Mouse (Mus musculus) midbrain, embryonic 16.5 days (tissue): ENCODE data around the gene Ntpcr. TPM values are rescaled to one million over a fixed set of nuclear protein-coding genes. Genes with fewer than 3 reads are reported as not detected.

Experiments
- ATAC-seq: fragments of 200-750 bp; cut with Nextera tagmentation; 2 replicates; pipeline ENCODE4 v1.8.0; 2017; ENCODE audit warnings: moderate TSS enrichment
- H3K27ac ChIP-seq: fragments of 300-500 bp; sonication (generic); 2 replicates; pipeline ENCODE4 v1.5.1; 2014; ENCODE audit warnings: mild to moderate bottlenecking, low read length, mixed read lengths
- H3K27me3 ChIP-seq: fragments of 300-500 bp; sonication (generic); 2 replicates; pipeline ENCODE4 v1.6.1; 2014; ENCODE audit warnings: low read depth, low read length, mixed read lengths; ENCODE audit not compliant: control insufficient read depth, insufficient read depth
- H3K36me3 ChIP-seq: fragments of 300-500 bp; sonication (generic); 2 replicates; pipeline ENCODE4 v1.6.1; 2014; ENCODE audit warnings: mild to moderate bottlenecking, low read length, moderate library complexity, mixed read lengths; ENCODE audit not compliant: control insufficient read depth, insufficient read depth
- H3K4me1 ChIP-seq: fragments of 300-500 bp; sonication (generic); 2 replicates; pipeline ENCODE4 v1.6.1; 2014; ENCODE audit warnings: mild to moderate bottlenecking, low read length, mixed read lengths; ENCODE audit not compliant: control insufficient read depth, insufficient read depth
- H3K4me2 ChIP-seq: fragments of 300-500 bp; sonication (generic); 2 replicates; pipeline ENCODE4 v1.6.1; 2014; ENCODE audit warnings: mild to moderate bottlenecking, low read length, mixed read lengths
- H3K4me3 ChIP-seq: fragments of 300-500 bp; sonication (generic); 2 replicates; pipeline ENCODE4 v1.5.1; 2014; ENCODE audit warnings: low read depth, mild to moderate bottlenecking, low read length, moderate library complexity, mixed read lengths
- H3K9ac ChIP-seq: fragments of 300-500 bp; sonication (generic); 2 replicates; pipeline ENCODE4 v1.6.1; 2014; ENCODE audit warnings: low read depth, low read length, mixed read lengths
- H3K9me3 ChIP-seq: fragments of 300-500 bp; sonication (generic); replicated peaks from 2 replicates; pipeline ENCODE4 v1.6.1; 2014; ENCODE audit warnings: mild to moderate bottlenecking, low read length, mixed read lengths; ENCODE audit not compliant: control insufficient read depth, poor library complexity, severe bottlenecking
- WGBS: fragments of 180-500 bp; shearing (Covaris S2); extraction: QIAGEN DNeasy Blood & Tissue Kit; methylation state at CpG from one replicate; pipeline ENCODE4 v1.1.7; 2014; 5-methylcytosine and 5-hydroxymethylcytosine counted together
- polyA plus RNA-seq: library from polyadenylated mRNA; unstranded; fragments of >200 nt; fragmentation: Nextera tagmentation; extraction: Ambion mirVana; gene quantifications from 2 replicates; pipeline ENCODE4 v1.2.1, GENCODE M21; 2015

Gene Ntpcr
- polyA plus RNA-seq, 1 experiment from 2014 or later = 32.8 TPM

GRCm38 (mm10) chr8:125777478-125778164 is 47.9 kb downstream of the Ntpcr start:
- 83% methylated on average over 12 of the region's 12 CpGs for WGBS
- Histone ChIP-seq H3K36me3 (no peaks in the 10 kb centered on the region), H3K9me3 (no peaks in the 10 kb centered on the region)

GRCm38 (mm10) chr8:125778919-125779318 is 49.2 kb downstream of the Ntpcr start:
- 94% methylated on average over 5 of the region's 5 CpGs for WGBS
- no peaks in the 10 kb centered on the region for H3K27me3 ChIP-seq
- H3K36me3 ChIP-seq = no peaks in the 10 kb centered on the region; the same call in 1 of the 2 replicates
- no peak overlapping the region for H3K27ac ChIP-seq
- no peaks in the 10 kb centered on the region for H3K4me1 ChIP-seq
- H3K4me3 ChIP-seq = no peak overlapping the region
- H3K9me3 ChIP-seq = no peaks in the 10 kb centered on the region
- no peak for ATAC-seq
- no peak overlapping the region for H3K4me2 ChIP-seq
- no peak overlapping the region for H3K9ac ChIP-seq

More at GRCm38 (mm10) chr8:125777478-125778164, 47.9 kb downstream of the Ntpcr start:
- no peak overlapping the region for H3K4me3 ChIP-seq
- no peaks in the 10 kb centered on the region for H3K4me1 ChIP-seq
- H3K9ac ChIP-seq = no peak overlapping the region
- ATAC-seq = no peak
- no peak overlapping the region for H3K4me2 ChIP-seq
- no peaks in the 10 kb centered on the region for H3K27me3 ChIP-seq
- no peak overlapping the region for H3K27ac ChIP-seq

DNA sequence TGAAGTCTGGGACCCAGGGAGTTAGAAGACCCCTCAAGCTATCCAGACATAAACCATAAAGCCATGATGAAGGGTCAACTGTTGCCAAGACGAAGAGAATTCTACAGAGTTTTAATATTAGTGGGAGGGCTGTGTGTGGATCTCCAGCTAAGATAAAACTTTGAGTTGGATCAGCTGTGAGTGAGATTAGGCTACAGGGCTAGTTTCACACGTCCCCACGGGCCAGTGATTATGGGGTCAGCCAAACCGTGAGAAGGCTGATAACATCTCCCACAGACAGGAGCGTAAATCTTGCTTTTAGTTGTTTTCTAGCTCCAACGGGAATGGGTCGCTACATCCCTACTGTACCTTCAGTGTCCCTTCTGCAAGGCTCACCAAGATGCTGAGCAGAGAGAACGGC is 49.9 kb downstream of the Ntpcr start:
- Histone ChIP-seq H3K4me2 (no peak overlapping the region), H3K4me3 (no peak overlapping the region), H3K4me1 (no peaks in the 10 kb centered on the region), H3K36me3 (no peaks in the 10 kb centered on the region; the same call in 1 of the 2 replicates), H3K27me3 (no peaks in the 10 kb centered on the region), H3K9ac (no peak overlapping the region), H3K27ac (no peak overlapping the region), H3K9me3 (no peaks in the 10 kb centered on the region)
- ATAC-seq = no peak
- 71% methylated on average over 8 of the region's 8 CpGs for WGBS

DNA sequence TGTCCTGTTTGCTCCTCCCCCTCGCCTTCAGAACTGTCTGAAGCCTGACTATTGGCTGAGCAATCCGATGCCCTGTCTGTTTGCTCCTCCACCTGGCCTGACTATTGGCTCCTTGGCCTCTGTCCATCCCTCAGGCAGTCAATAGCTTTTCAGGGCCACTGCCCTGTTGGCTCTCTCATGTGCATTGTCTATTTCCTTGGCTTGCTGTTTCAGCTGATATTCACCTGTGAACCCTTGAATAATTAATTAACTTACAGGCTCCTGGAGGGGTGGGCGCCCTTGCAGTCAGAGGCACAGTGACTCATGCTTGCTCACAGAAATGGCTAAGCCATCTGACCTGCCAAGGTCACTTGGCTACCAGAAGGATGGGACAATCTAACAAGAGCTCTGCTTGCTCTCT is 52.4 kb downstream of the Ntpcr start:
- Histone ChIP-seq H3K27ac (no peak overlapping the region), H3K4me1 (no peaks in the 10 kb centered on the region), H3K9me3 (no peaks in the 10 kb centered on the region), H3K27me3 (no peaks in the 10 kb centered on the region), H3K4me2 (no peak overlapping the region), H3K4me3 (no peak overlapping the region), H3K9ac (no peak overlapping the region), H3K36me3 (no peaks in the 10 kb centered on the region; the same call in 1 of the 2 replicates)
- ATAC-seq = no peak
- 68% methylated on average over 3 of the region's 3 CpGs for WGBS

DNA sequence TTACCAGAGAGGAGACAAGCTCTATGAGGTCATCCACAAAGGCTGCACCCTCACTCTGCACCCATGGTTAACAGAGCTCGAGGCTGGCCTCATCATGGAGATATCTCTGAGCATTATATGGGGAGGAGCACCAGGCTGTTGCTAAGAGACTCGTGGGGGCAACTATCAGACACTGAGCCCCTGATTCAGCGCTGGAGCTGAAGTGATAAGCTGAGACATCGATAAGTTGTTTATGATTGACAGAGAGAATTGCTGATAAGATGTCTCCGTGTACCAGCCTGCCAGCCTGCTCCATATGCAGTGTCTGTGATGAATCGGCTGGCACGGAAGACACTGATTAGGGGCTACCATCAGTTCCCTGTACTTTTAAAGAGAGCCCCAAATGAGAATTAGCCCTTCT is 57.1 kb downstream of the Ntpcr start:
- no peaks in the 10 kb centered on the region; the same call in 1 of the 2 replicates for H3K36me3 ChIP-seq
- H3K9ac ChIP-seq = no peak overlapping the region
- 69% methylated on average over 7 of the region's 7 CpGs for WGBS
- no peak overlapping the region for H3K4me3 ChIP-seq
- H3K9me3 ChIP-seq = no peaks in the 10 kb centered on the region
- H3K27ac ChIP-seq = no peak overlapping the region
- H3K4me1 ChIP-seq = no peaks in the 10 kb centered on the region
- peak; percentile 28; the same call in 1 of the 2 replicates for ATAC-seq
- no peaks in the 10 kb centered on the region for H3K27me3 ChIP-seq
- no peak overlapping the region for H3K4me2 ChIP-seq

DNA sequence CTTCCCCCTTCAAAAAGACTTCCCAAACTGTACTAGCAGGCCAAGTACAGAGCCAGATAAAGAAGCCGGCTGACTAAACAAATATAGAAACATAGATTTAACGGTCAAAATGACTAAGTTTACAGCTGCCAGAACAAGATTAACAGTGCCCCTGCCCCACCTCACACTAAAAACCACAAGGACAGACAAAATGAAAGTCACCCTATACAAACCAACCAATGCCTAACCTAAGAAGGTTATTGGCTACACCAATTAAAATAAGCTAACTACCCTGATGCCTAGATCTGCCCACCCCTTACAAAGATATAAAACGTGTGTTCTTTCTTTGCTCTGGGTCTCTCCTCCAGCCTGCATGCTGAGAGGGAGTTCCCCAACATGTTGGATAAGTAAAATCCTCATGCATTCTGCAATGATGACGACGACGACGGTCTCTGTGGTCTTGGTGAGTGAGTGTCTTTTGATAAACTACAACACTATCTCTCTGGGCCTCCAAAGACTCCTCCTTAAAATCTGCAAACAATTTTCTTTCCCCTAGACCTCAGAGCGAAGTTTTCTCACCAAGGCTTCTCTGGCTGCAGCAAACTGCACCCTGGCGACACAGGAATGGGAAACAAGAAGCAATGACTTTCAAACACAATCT is 63.2 kb downstream of the Ntpcr start:
- WGBS = 80% methylated on average over 9 of the region's 9 CpGs
- Histone ChIP-seq H3K36me3 (no peaks in the 10 kb centered on the region), H3K4me3 (no peak overlapping the region), H3K9me3 (no peaks in the 10 kb centered on the region), H3K4me2 (no peak overlapping the region), H3K27me3 (no peaks in the 10 kb centered on the region), H3K27ac (no peak overlapping the region), H3K9ac (no peak overlapping the region), H3K4me1 (no peaks in the 10 kb centered on the region)
- ATAC-seq = no peak

DNA sequence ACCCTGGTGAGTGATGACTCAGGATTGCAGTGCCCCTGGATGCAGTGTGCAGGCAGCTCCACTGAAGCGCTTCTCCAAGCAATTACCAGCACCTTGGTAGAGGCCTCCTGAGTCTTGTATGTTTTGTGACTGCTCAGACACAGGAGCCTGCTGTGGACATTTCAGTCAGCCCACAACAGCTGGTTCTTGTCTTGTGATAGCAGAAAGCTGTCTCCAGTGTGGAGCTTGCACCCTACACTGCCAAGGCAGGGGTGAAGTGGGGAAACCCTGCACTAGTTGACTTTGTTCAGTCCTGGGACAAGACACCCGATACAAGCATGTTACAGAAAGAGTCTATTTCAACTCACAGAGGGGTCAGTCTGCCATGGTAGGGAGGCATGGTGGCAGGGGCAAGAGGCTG is 65.6 kb downstream of the Ntpcr start:
- Histone ChIP-seq H3K9me3 (no peaks in the 10 kb centered on the region), H3K4me3 (no peak overlapping the region), H3K4me1 (no peaks in the 10 kb centered on the region), H3K36me3 (no peaks in the 10 kb centered on the region), H3K27ac (no peak overlapping the region), H3K4me2 (no peak overlapping the region), H3K9ac (no peak overlapping the region), H3K27me3 (no peaks in the 10 kb centered on the region)
- 98% methylated on average over 2 of the region's 2 CpGs for whole genome bisulfite sequencing
- ATAC-seq = no peak

DNA sequence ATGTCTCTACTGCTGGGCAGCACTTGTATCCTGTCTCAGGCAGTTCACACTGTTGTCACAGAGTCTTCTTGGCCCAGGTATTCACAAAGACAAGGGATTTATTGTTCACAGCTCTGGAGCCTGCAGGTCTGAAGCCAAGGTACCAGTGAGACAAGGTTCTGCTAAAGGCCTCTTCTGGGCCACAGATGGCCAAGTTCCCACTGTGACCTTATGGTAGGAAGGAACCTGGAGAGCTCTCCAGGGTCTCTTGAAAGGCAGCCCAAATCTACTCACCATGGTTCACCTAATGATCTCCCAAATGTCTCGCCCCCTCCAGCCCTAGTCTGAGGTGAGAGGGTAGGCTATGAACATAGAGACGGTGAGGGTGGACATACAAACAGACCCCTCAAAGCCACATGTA is 67.2 kb downstream of the Ntpcr start:
- Histone ChIP-seq H3K27ac (no peak overlapping the region), H3K36me3 (no peaks in the 10 kb centered on the region), H3K27me3 (no peaks in the 10 kb centered on the region), H3K4me1 (no peaks in the 10 kb centered on the region), H3K9me3 (no peaks in the 10 kb centered on the region), H3K4me3 (no peak overlapping the region), H3K9ac (no peak overlapping the region), H3K4me2 (no peak overlapping the region)
- ATAC-seq = no peak
- 90% methylated on average over 2 of the region's 2 CpGs for WGBS
